Mouse (Mus musculus) stomach, embryonic 16.5 days (tissue): ENCODE measurements around the gene Oosp2. TPM values are rescaled to one million over a fixed set of nuclear protein-coding genes. Genes with fewer than 3 reads are reported as not detected.

Source experiments
- polyA plus RNA-seq: library from polyadenylated mRNA; unstranded; fragments of >200 nt; fragmentation: Nextera tagmentation; extraction: Ambion mirVana; gene quantifications from 2 replicates; pipeline ENCODE4 v1.2.1, GENCODE M21; 2015

Gene Oosp2
- polyA plus RNA-seq, 1 experiment from 2014 or later, result not detected

Other genes with a start within 250 kb of the Oosp2 start
- gene Ms4a4b, start 217.0 kb downstream of the Oosp2 start, polyA plus RNA-seq, result 0.56 and 1.1 TPM in 2 replicates
- 9.3 and 12.4 TPM in 2 replicates for gene Ms4a6c, start 191.2 kb downstream of the Oosp2 start, polyA plus RNA-seq
- 0.17 and 0.29 TPM in 2 replicates for gene Gm8369, start 174.6 kb downstream of the Oosp2 start, polyA plus RNA-seq
- 7.4 and 8.4 TPM in 2 replicates for gene Ms4a6b, start 144.0 kb downstream of the Oosp2 start, polyA plus RNA-seq
- gene Ms4a4d, start 123.8 kb downstream of the Oosp2 start, polyA plus RNA-seq, result 4.8 and 5.1 TPM in 2 replicates
- 5.3 and 6.6 TPM in 2 replicates for gene Ms4a6d, start 55.7 kb downstream of the Oosp2 start, polyA plus RNA-seq
- gene Ms4a2, start 36.8 kb downstream of the Oosp2 start, polyA plus RNA-seq, result 0.34 and 1.1 TPM in 2 replicates
- gene Ms4a3, start 19.7 kb downstream of the Oosp2 start, polyA plus RNA-seq, result 1.4 and 1.6 TPM in 2 replicates
- gene Oosp1, start 30.6 kb upstream of the Oosp2 start, polyA plus RNA-seq, result not detected in 2 replicates
- not detected in 2 replicates for gene Oosp3, start 36.5 kb upstream of the Oosp2 start, polyA plus RNA-seq
- 9.9 and 15.4 TPM in 2 replicates for gene Gif, start 87.0 kb upstream of the Oosp2 start, polyA plus RNA-seq
- 51.7 and 53.0 TPM in 2 replicates for gene Mrpl16, start 109.8 kb upstream of the Oosp2 start, polyA plus RNA-seq
- 20.2 and 22.7 TPM in 2 replicates for gene Stx3, start 158.8 kb upstream of the Oosp2 start, polyA plus RNA-seq
- 0.13 TPM in 1 of 2 replicates, not detected in the other for gene Olfr1417, start 178.7 kb upstream of the Oosp2 start, polyA plus RNA-seq
- not detected in 2 replicates for gene Olfr1418, start 200.5 kb upstream of the Oosp2 start, polyA plus RNA-seq
- gene Olfr1419, start 214.5 kb upstream of the Oosp2 start, polyA plus RNA-seq, result not detected in 2 replicates
- gene Olfr1420, start 226.0 kb upstream of the Oosp2 start, polyA plus RNA-seq, result 0.06 TPM in 1 of 2 replicates, not detected in the other